Mouse (Mus musculus): ENCODE data around the gene Samd4b. TPM values are rescaled to one million over a fixed set of nuclear protein-coding genes. Genes with fewer than 3 reads are reported as not detected.
A peak's percentile ranks its signal among the peaks of the same experiment; 100 is the strongest.

The Samd4b gene
- total and polyA plus RNA-seq, 2 experiments from 2014 or later: 19.2 to 56.0 TPM

DNA sequence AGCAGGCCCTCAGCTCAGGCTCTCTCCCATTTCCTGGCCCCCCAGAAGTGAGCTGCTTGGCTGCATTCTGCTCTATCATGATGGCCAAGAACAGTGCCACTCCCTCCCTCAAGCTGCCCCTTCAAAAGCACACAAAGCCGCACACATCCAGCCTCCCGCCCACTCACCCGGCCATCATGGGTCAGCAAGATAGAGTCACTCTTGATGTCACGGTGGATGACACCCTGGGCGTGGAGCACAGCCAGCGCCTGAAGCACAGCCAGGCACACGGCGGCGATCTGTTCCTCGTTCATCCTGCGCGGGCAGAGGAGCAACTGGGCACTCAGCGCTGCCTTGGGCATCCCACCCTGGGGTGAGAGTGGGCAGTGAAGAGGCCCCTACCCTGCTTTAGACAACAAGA is 35.6 kb downstream of the Samd4b start:
- Histone ChIP-seq H3K36me3 (ENCODE audit: insufficient read depth, low read length) (peaks cover 54% of the 10 kb centered on the region), H3K27me3 (ENCODE audit: insufficient read depth, low read length) (no peaks in the 10 kb centered on the region), H3K27ac (ENCODE audit: low read depth, low read length) (no peak overlapping the region), H3K4me2 (ENCODE audit: low read depth, low read length, poor library complexity, severe bottlenecking) (no peak overlapping the region), H3K9ac (replicated peaks; ENCODE audit: low read length, poor library complexity, severe bottlenecking) (no peak overlapping the region), H3K4me3 (ENCODE audit: low read depth, low read length) (no peak overlapping the region), H3K4me1 (ENCODE audit: insufficient read depth, low read length) (no peaks in the 10 kb centered on the region), H3K9me3 (ENCODE audit: low read length) (no peaks in the 10 kb centered on the region)
- no peak for DNase-seq (ENCODE audit: low spot score)
- no peak for TF ChIP-seq CTCF (IDR thresholded peaks at IDR 0.05)
- 94% methylated on average over 13 of the region's 13 CpGs for WGBS
- ATAC-seq (ENCODE audit: low FRiP score): no peak

DNA sequence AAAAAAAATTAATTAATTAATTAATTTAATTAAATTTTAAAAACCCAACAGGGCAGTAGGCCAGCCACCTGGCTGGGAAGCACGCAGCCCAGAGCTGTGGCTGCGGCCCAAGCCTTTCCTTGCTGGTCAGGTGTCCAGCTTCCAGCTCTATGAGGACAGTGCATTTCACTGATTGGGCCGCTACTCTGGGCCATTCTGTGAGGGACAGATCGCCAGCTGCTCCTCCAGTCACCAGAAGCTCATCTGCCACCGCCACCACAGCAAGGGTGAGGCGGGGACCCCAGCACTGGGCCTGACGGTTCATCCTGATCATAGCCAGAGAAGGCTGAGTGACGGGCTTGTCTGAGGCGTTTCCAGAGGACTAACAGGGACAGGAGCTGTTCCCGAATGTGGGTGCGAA is 36.0 kb downstream of the Samd4b start:
- TF ChIP-seq CTCF (IDR thresholded peaks at IDR 0.05): no peak
- no peaks in the 10 kb centered on the region for H3K9me3 ChIP-seq (ENCODE audit: low read length)
- no peaks in the 10 kb centered on the region for H3K4me1 ChIP-seq (ENCODE audit: insufficient read depth, low read length)
- peaks cover 50% of the 10 kb centered on the region for H3K36me3 ChIP-seq (ENCODE audit: insufficient read depth, low read length)
- H3K4me3 ChIP-seq (ENCODE audit: low read depth, low read length): no peak overlapping the region
- H3K4me2 ChIP-seq (ENCODE audit: low read depth, low read length, poor library complexity, severe bottlenecking): no peak overlapping the region
- no peak overlapping the region for H3K9ac ChIP-seq (replicated peaks; ENCODE audit: low read length, poor library complexity, severe bottlenecking)
- DNase-seq (ENCODE audit: low spot score): no peak
- H3K27me3 ChIP-seq (ENCODE audit: insufficient read depth, low read length): no peaks in the 10 kb centered on the region
- ATAC-seq (ENCODE audit: low FRiP score): no peak
- 92% methylated on average over 11 of the region's 11 CpGs for WGBS
- no peak overlapping the region for H3K27ac ChIP-seq (ENCODE audit: low read depth, low read length)

DNA sequence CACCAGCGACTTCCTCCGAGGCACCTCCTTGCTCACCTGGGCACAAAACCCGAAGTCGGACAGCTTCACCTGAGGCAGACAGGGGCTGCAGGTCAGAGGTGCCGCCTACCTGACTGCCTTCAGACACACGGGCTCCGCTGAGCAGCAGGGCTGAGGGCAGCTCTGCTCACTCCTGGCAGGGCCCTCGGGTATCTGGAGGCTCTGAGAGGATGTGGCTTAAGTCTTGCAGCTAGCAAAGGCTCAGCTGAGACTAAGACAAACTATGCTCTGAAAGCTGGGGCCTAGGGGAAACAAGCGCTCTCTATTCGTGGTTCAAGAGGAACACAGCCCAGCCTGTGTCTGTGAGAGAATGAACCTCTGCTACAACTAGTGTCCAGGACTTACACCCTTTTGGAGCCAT is 37.1 kb downstream of the Samd4b start:
- ATAC-seq (ENCODE audit: low FRiP score): no peak
- H3K9me3 ChIP-seq (ENCODE audit: low read length): no peaks in the 10 kb centered on the region
- no peak overlapping the region for H3K4me3 ChIP-seq (ENCODE audit: low read depth, low read length)
- DNase-seq (ENCODE audit: low spot score): no peak
- TF ChIP-seq CTCF (IDR thresholded peaks at IDR 0.05): no peak
- H3K4me2 ChIP-seq (ENCODE audit: low read depth, low read length, poor library complexity, severe bottlenecking): no peak overlapping the region
- 92% methylated on average over 10 of the region's 10 CpGs for WGBS
- no peak overlapping the region for H3K27ac ChIP-seq (ENCODE audit: low read depth, low read length)
- no peak overlapping the region for H3K9ac ChIP-seq (replicated peaks; ENCODE audit: low read length, poor library complexity, severe bottlenecking)
- H3K4me1 ChIP-seq (ENCODE audit: insufficient read depth, low read length): no peaks in the 10 kb centered on the region
- H3K36me3 ChIP-seq (ENCODE audit: insufficient read depth, low read length): peaks cover 40% of the 10 kb centered on the region
- no peaks in the 10 kb centered on the region for H3K27me3 ChIP-seq (ENCODE audit: insufficient read depth, low read length)

DNA sequence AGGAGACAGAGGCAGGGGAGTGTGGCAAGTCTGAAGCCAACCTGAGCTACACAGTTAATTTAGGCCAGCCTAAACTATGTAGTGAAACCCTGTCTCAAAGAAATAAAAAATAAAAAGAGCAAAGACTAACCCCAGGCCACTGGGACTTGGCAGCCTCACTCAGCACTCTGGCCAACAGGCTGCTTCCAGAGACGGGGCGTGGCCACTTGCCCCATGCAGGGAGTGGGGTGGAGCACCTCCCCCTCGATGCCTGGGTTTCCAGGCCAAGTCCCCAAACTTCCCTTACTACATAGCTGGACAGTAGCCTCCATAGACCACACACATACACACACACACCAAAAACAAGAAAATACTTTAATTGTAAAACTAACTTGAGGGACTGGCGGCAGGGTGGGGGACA is 39.5 kb downstream of the Samd4b start:
- peak; percentile 28 for DNase-seq (ENCODE audit: low spot score)

DNA sequence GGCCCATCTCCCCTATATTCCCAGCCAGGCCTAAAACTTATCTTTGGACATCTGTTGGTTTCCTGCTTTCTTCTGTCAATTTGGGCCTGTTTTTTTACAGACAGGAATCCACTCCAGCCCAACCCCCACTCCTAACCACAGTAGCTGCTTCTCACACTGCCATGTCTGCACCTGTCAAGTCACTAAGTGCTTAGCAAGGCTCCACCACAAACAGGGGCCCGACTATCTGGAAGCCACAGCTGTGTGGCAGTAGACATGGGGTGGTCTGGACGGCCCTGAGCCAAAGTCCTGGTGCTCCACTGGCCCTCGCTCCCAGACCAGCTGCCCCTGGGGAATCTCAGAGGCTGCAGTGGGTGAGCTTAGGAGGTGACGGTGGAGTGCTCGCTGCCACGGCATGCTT is 40.2 kb downstream of the Samd4b start:
- peaks cover 28% of the 10 kb centered on the region for H3K36me3 ChIP-seq (ENCODE audit: insufficient read depth, low read length)
- no peak for ATAC-seq (ENCODE audit: low FRiP score)
- 79% methylated on average over 6 of the region's 6 CpGs for WGBS
- no peak overlapping the region for H3K4me3 ChIP-seq (ENCODE audit: low read depth, low read length)
- H3K4me2 ChIP-seq (ENCODE audit: low read depth, low read length, poor library complexity, severe bottlenecking): no peak overlapping the region
- no peak for DNase-seq (ENCODE audit: low spot score)
- H3K27me3 ChIP-seq (ENCODE audit: insufficient read depth, low read length): no peaks in the 10 kb centered on the region
- no peak overlapping the region for H3K9ac ChIP-seq (replicated peaks; ENCODE audit: low read length, poor library complexity, severe bottlenecking)
- no peaks in the 10 kb centered on the region for H3K9me3 ChIP-seq (ENCODE audit: low read length)
- H3K27ac ChIP-seq (ENCODE audit: low read depth, low read length): no peak overlapping the region
- no peak for TF ChIP-seq CTCF (IDR thresholded peaks at IDR 0.05)
- H3K4me1 ChIP-seq (ENCODE audit: insufficient read depth, low read length): no peaks in the 10 kb centered on the region

More for the DNA sequence above, 39.5 kb downstream of the Samd4b start:
- no peaks in the 10 kb centered on the region for H3K27me3 ChIP-seq (ENCODE audit: insufficient read depth, low read length)
- WGBS: 71% methylated on average over 4 of the region's 4 CpGs
- no peaks in the 10 kb centered on the region for H3K4me1 ChIP-seq (ENCODE audit: insufficient read depth, low read length)
- no peak overlapping the region for H3K4me3 ChIP-seq (ENCODE audit: low read depth, low read length)
- H3K27ac ChIP-seq (ENCODE audit: low read depth, low read length): no peak overlapping the region
- peaks cover 29% of the 10 kb centered on the region for H3K36me3 ChIP-seq (ENCODE audit: insufficient read depth, low read length)
- no peaks in the 10 kb centered on the region for H3K9me3 ChIP-seq (ENCODE audit: low read length)
- no peak for ATAC-seq (ENCODE audit: low FRiP score)
- TF ChIP-seq CTCF (IDR thresholded peaks at IDR 0.05): no peak
- no peak overlapping the region for H3K9ac ChIP-seq (replicated peaks; ENCODE audit: low read length, poor library complexity, severe bottlenecking)
- no peak overlapping the region for H3K4me2 ChIP-seq (ENCODE audit: low read depth, low read length, poor library complexity, severe bottlenecking)

DNA sequence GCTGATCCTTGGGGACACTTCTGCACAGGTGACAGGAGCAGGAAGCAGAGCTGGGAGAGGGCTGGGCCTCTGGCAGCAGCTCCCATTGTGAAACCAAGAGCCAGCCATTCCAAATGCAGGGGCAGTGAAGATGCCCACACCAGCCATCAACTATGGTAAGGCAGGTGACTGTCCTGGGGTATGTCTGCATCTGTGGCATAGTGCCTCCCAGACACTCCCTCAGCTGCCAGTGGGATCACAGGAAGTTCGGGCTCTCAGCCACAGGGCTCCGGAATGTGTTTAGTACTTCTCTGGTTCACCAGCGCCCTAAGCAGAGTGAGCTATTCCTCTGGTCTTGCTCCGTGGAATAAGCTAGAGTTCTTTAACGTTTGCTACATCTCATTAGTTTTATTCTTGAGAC is 40.9 kb downstream of the Samd4b start:
- 83% methylated on average over 5 of the region's 5 CpGs for WGBS
- no peaks in the 10 kb centered on the region for H3K9me3 ChIP-seq (ENCODE audit: low read length)

More for the DNA sequence above, 40.9 kb downstream of the Samd4b start:
- no peak for DNase-seq (ENCODE audit: low spot score)
- ATAC-seq (ENCODE audit: low FRiP score): no peak
- H3K4me3 ChIP-seq (ENCODE audit: low read depth, low read length): no peak overlapping the region
- peaks cover 22% of the 10 kb centered on the region for H3K36me3 ChIP-seq (ENCODE audit: insufficient read depth, low read length)
- no peak overlapping the region for H3K9ac ChIP-seq (replicated peaks; ENCODE audit: low read length, poor library complexity, severe bottlenecking)
- TF ChIP-seq CTCF (IDR thresholded peaks at IDR 0.05): no peak
- no peaks in the 10 kb centered on the region for H3K4me1 ChIP-seq (ENCODE audit: insufficient read depth, low read length)
- H3K4me2 ChIP-seq (ENCODE audit: low read depth, low read length, poor library complexity, severe bottlenecking): no peak overlapping the region
- no peaks in the 10 kb centered on the region for H3K27me3 ChIP-seq (ENCODE audit: insufficient read depth, low read length)
- no peak overlapping the region for H3K27ac ChIP-seq (ENCODE audit: low read depth, low read length)

All from midbrain, postnatal 0 days (tissue).